Mouse (Mus musculus) fat pad, adult 2 months (tissue): ENCODE measurements around the gene Tmem41b.

Source experiments
- DNase-seq: peaks from one replicate; pipeline ENCODE4 v3.0.0-alpha.2; 2011; ENCODE audit warnings: low read depth, low spot score; ENCODE audit errors: extremely low read depth

The Tmem41b gene

DNA sequence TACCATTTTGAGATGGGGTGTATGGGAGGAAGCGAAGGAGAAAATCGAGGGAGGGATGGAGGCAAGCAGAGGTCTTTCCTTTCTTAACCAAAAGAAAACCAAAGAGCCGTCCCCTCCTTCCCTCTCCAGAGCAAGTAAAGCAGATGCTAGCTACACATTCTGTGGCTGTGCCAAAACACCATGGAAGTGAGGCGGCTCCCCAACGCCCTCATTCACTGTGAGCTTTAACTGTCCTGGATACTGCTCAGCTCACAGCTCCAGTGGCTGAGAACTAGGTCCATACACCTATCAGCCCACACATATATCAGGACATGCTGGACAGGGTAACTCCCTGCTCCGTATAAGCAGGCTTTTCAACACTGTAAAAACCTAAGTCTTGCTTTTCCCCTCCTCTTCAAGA lies 58.4 kb downstream of the Tmem41b start:
- DNase-seq, result no peak

DNA sequence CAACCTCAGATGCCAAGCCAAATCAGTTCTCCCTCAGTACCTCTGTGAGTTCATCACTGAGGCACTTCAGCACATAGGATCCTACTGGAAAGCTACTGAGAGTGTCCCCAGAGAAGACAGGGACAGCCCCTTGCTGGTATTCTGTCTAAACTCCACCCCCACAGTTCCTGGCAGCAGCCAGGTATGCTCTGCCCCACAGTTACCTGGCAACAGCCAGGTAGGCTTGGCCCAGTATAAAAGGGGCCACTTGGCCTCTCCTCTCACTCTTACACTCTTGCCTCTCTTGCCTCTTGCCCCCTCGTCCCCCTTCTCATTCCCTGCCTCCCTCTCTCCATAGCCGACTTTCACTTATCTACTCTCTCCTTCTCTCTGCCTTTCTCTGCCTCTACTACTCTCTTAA lies 61.8 kb downstream of the Tmem41b start:
- DNase-seq, result no peak

DNA sequence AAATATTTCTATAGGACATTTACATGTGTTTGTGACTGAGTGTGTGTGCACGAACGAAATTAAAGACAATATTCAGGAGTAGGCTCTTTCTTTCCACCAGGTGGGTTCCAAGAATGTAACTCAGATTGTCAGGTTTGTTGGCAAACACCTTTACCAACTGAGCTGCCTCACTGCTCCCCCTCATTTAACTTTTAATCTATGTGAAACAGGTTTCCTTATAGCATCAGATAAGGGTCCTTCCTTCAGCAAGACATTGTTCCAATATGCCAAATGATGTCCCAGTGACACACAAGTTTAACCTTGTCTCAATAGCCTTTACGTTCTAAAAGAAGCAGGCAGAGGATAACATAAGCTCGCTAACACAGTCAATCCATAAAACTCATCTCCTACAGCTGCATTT lies 63.8 kb downstream of the Tmem41b start:
- DNase-seq, result no peak
